Mouse (Mus musculus) fat pad, adult 2 months (tissue): Measurements from ENCODE around the gene Rnf151.
"Not testable (repeated sequence)": the region's sequence is repeated elsewhere in the genome, so short reads cannot be mapped to it uniquely, and the experiment has no call there.

Source experiments
- DNase-seq: peaks from one replicate; pipeline ENCODE4 v3.0.0-alpha.2; 2011; ENCODE audit warnings: low read depth, low spot score; ENCODE audit errors: extremely low read depth

The Rnf151 gene

GRCm38 (mm10) chr17:24669545-24670245 is 48.2 kb downstream of the Rnf151 start, which contains the start of gene Zfp598:
TSS of gene Zfp598 (plus strand) at chr17:24669687.
- DNase-seq = no peak

GRCm38 (mm10) chr17:24669214-24669544 is 48.7 kb downstream of the Rnf151 start:
- not testable (repeated sequence) for DNase-seq

GRCm38 (mm10) chr17:24667416-24667815 is 50.4 kb downstream of the Rnf151 start:
- DNase-seq = peak; percentile 51

GRCm38 (mm10) chr17:24667011-24667410 is 50.9 kb downstream of the Rnf151 start:
- not testable (repeated sequence) for DNase-seq
